Mouse (Mus musculus): Measurements from ENCODE around the gene Gm3411. TPM values are rescaled to one million over a fixed set of nuclear protein-coding genes. Genes with fewer than 3 reads are reported as not detected.
"Not testable (repeated sequence)": the region's sequence is repeated elsewhere in the genome, so short reads cannot be mapped to it uniquely, and the experiment has no call there.

Gm3411 gene
- 1 to 10 TPM in 1 of 2 experiments, under 1 TPM in 1; 0.89 to 1.4 TPM for total RNA-seq (2021)

GRCm38 (mm10) chr14:6286931-6287715 is at the start of gene Gm3411:
TSS of gene Gm3411 (minus strand) at chr14:6287250.
- intact Hi-C loops (cut with DNase I), result not testable (repeated sequence)
- peak; percentile 71 to 76 for DNase-seq

GRCm38 (mm10) chr14:6304743-6305142 is 17.7 kb upstream of the Gm3411 start, which contains the start of gene Gm21103:
TSS of gene Gm21103 (minus strand) at chr14:6304843.
- intact Hi-C loops (cut with DNase I); DNase-seq: not testable (repeated sequence)

- DNase-seq; intact Hi-C loops (cut with DNase I): not testable (repeated sequence)
These were observed 67.9 kb downstream of the Gm3411 start, which contains the start of gene Gm21560 for GRCm38 (mm10) chr14:6219192-6219591. TSS of gene Gm21560 (minus strand) at chr14:6219292.

Other genes starting within 250 kb of the Gm3411 start
- gene Gm6337, start 229.0 kb downstream of the Gm3411 start, total RNA-seq (2021), result not detected
- gene Gm8206, start 193.3 kb downstream of the Gm3411 start, total RNA-seq (2021), result 1 to 10 TPM in 1 of 2 experiments, not detected in 1; 1.1 TPM
- gene Gm3468, start 178.6 kb downstream of the Gm3411 start, total RNA-seq (2021), result under 1 TPM; 0.36 to 0.57 TPM
- not detected for gene Gm3476, start 161.4 kb downstream of the Gm3411 start, total RNA-seq (2021)
- gene Gm21560, start 68.0 kb downstream of the Gm3411 start, total RNA-seq (2021), result 1 to 10 TPM; 1.2 to 1.3 TPM
- gene Gm21103, start 17.6 kb upstream of the Gm3411 start, total RNA-seq (2021), result not detected
- not detected for gene Gm3618, start 56.4 kb upstream of the Gm3411 start, total RNA-seq (2021)
- not detected for gene Gm16440, start 103.1 kb upstream of the Gm3411 start, total RNA-seq (2021)
- gene Gm3591, start 125.2 kb upstream of the Gm3411 start, total RNA-seq (2021), result under 1 TPM in 1 of 2 experiments, not detected in 1; 0.89 TPM
- not detected for gene Gm3594, start 157.4 kb upstream of the Gm3411 start, total RNA-seq (2021)